Mouse (Mus musculus) olfactory bulb, adult 2 months (tissue): ENCODE measurements around the gene Hao2. TPM values are rescaled to one million over a fixed set of nuclear protein-coding genes. Genes with fewer than 3 reads are reported as not detected.

Experiments
- H3K27ac ChIP-seq: fragments of 200-500 bp; 2 replicates; pipeline ENCODE4 v1.5.1; 2012; ENCODE audit warnings: low read depth, low read length; ENCODE audit not compliant: insufficient read depth
- H3K4me1 ChIP-seq: fragments of 200-500 bp; 2 replicates; pipeline ENCODE4 v1.6.1; 2012; ENCODE audit warnings: low read length; ENCODE audit not compliant: control insufficient read depth, insufficient read depth
- H3K4me3 ChIP-seq: fragments of 200-500 bp; 2 replicates; pipeline ENCODE4 v1.5.1; 2012; ENCODE audit warnings: mild to moderate bottlenecking, low read depth, low read length, moderate library complexity; ENCODE audit not compliant: insufficient read depth
- CTCF ChIP-seq: fragments of 200-500 bp; IDR thresholded peaks from 2 replicates; pipeline ENCODE4 v1.5.1; 2012; ENCODE audit warnings: low read depth, mild to moderate bottlenecking, low read length, moderate library complexity; ENCODE audit not compliant: insufficient read depth
- POLR2A ChIP-seq: fragments of 200-500 bp; IDR thresholded peaks from 2 replicates; pipeline ENCODE4 v1.6.1; 2012; ENCODE audit warnings: mild to moderate bottlenecking, low read depth, low read length, moderate library complexity; ENCODE audit not compliant: insufficient read depth
- WGBS: fragments of 180-500 bp; shearing (Covaris S2); methylation state at CpG from one replicate; pipeline ENCODE4 v1.1.7; 2018; 5-methylcytosine and 5-hydroxymethylcytosine counted together
- polyA plus RNA-seq: library from polyadenylated mRNA; stranded (reverse); fragments of >200 nt; gene quantifications from 2 replicates; pipeline ENCODE4 v1.2.4, GENCODE M21; 2012; ENCODE audit warnings: low replicate concordance; ENCODE audit not compliant: missing spikeins, insufficient read depth, insufficient read length

The Hao2 gene
- polyA plus RNA-seq, 1 experiment = not detected

DNA sequence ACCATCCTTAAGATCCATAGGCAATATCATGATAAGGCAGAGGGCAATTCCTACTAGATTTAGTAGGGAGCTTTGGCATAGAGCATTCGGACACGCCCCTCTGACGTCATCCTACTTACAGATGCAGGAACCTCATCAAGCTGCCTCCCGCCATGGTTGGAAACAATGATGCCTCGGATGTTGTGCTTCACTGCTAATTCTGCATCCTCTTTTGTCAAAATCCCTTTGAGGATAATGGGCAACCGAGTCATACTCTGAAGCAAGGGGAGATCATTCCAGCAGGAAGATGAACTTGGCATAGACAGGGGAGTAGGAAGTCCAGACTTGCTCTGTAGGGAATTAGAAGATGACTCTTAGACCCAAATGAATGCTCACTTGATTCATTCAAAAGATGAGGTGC lies 12.8 kb downstream of the Hao2 start:
- H3K27ac ChIP-seq = no peak overlapping the region
- TF ChIP-seq CTCF (no peak), POLR2A (no peak)
- H3K4me1 ChIP-seq = no peaks in the 10 kb centered on the region
- H3K4me3 ChIP-seq = no peak overlapping the region
- 61% methylated on average over 6 of the region's 6 CpGs for WGBS

DNA sequence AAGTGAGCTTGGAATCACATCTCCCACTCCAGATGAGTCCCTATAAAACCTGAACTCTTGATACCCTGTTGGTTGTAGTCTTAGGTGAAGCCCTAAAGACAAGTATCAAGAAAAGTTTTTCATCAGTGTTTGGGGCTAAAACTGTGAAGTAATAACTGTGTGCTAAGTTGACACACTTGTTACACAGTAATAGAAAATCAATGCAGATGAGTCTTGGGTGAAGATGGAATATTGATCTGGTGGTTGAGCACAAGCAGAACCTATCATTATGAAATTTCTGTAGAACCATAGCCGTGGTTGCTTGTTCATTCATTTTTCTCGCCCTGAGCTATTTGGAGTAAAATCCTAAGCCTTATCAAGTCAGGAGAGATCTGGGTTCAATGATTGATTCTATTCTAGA lies 24.8 kb downstream of the Hao2 start:
- TF ChIP-seq POLR2A (no peak), CTCF (no peak)

DNA sequence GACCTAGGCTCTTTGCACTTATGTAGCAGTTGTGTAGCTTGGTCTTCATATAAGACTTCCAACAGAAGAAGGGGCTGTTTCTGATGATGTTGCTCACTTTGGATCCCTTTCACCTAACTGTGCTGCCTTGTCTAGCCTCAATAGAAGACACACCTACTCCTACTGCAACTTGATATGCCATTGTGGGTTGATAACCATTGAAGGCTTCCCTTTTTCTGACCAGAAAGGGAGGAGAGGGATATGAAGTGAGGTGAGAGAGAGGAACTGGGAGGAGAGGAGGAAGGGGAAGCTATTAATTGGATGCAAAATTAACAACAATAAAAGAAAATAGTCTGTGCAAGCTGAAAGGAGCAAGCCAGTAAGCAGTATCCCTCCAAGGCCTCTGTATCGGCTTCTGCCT lies 30.2 kb downstream of the Hao2 start:
- Histone ChIP-seq H3K27ac (no peak overlapping the region), H3K4me1 (no peaks in the 10 kb centered on the region), H3K4me3 (no peak overlapping the region)
- no peak for TF ChIP-seq CTCF
- no peak for TF ChIP-seq POLR2A
- WGBS = 90% methylated on average over 1 of the region's 1 CpGs

More for the DNA sequence above, 24.8 kb downstream of the Hao2 start:
- 88% methylated on average over 2 of the region's 2 CpGs for WGBS
- H3K4me1 ChIP-seq = no peaks in the 10 kb centered on the region
- no peak overlapping the region for H3K4me3 ChIP-seq
- no peak overlapping the region for H3K27ac ChIP-seq

DNA sequence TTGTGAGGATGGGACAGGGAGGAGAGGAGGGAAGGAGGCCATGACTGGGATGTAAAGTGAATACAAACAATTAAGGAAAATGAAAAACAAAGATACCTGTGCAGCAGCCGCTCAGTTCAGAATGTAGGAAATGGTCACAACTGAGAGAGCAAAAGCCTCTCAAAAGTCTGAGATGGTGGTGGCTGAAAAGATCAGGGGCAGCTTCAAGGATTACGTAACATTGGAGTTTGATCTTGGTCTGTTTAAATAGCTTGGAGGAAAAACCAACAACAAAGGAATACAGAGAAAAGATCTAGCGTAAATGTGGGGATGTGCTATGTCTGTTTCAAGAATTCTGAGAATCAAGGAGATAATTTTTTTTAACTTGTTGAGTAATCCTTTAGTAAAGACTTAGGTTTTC lies 33.5 kb downstream of the Hao2 start, which contains the start of gene Hsd3b1:
Gene Hsd3b1, minus strand, starts transcription at position 219 of the 400 bp plus-strand sequence.
- 91% methylated on average over 3 of the region's 3 CpGs for WGBS
- Histone ChIP-seq H3K4me3 (no peak within 1 kb of the TSS), H3K27ac (no peak within 1 kb of the TSS), H3K4me1 (no peaks in the 10 kb centered on the region)
- TF ChIP-seq POLR2A (no peak), CTCF (no peak)

DNA sequence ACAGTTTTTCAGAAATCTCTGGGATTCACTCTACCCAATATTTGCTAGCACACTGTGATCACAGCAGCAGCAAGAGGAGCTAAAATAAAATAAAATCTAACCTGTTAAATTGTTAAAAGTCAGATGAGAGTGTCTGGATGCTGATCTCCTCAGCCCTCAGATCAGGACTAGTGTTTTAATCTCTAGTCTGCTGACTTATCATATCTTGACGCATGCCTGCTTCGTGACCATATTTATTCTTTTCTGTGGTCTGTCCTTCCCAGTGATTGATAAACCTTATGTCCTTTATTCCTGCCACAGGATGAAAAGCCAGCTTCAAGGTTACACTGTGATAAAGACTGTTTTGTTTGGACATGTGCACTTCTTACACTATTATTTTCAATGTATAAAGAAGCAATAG lies 35.0 kb downstream of the Hao2 start:
- no peak for TF ChIP-seq POLR2A
- TF ChIP-seq CTCF = no peak
- Histone ChIP-seq H3K27ac (no peak overlapping the region), H3K4me1 (no peaks in the 10 kb centered on the region), H3K4me3 (no peak overlapping the region)
- 94% methylated on average over 2 of the region's 2 CpGs for WGBS

DNA sequence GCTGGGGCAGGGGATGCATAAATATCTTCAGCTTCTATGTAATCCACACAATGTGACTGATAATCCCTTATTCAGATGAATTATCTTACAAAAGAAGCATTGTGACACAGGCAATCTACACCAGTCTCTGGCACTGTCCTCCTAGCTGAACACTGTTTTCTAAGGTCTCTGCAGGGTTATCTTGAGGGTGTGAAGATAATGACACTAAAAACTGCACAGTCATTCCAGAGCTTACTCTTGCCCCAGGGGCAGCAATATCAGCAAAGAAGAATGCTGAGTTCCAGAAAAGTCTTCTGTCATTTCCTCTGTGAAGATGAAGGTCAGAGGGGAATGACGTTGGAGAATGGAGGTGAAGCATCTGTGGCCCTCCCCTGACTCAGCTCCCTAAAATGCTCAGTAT lies 36.1 kb downstream of the Hao2 start:
- no peak overlapping the region for H3K27ac ChIP-seq
- WGBS = 77% methylated on average over 1 of the region's 1 CpGs
- H3K4me1 ChIP-seq = no peaks in the 10 kb centered on the region
- TF ChIP-seq POLR2A = no peak
- TF ChIP-seq CTCF = no peak
- no peak overlapping the region for H3K4me3 ChIP-seq

DNA sequence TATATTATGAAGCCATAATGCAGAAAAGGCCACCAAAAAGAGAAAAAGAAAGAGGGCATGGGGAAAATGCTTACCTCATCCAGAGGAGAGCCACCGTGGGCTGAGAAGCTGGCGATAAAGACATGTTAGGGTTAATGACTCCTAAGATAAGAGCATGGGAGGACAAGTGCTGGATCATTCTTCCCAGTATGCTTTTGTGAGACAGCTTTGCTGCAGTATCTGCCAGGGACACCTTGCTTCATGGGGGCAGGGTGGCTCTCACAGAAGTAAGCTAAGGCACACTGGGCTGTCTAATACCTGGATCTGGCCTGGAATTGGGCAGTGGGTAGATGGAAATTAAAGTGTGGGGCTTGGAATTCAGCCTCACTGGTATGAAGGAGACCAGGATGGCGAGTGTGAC lies 37.9 kb downstream of the Hao2 start:
- no peak for TF ChIP-seq POLR2A
- TF ChIP-seq CTCF = no peak
- Histone ChIP-seq H3K27ac (no peak overlapping the region), H3K4me1 (no peaks in the 10 kb centered on the region), H3K4me3 (no peak overlapping the region)
- WGBS = 85% methylated on average over 3 of the region's 3 CpGs

DNA sequence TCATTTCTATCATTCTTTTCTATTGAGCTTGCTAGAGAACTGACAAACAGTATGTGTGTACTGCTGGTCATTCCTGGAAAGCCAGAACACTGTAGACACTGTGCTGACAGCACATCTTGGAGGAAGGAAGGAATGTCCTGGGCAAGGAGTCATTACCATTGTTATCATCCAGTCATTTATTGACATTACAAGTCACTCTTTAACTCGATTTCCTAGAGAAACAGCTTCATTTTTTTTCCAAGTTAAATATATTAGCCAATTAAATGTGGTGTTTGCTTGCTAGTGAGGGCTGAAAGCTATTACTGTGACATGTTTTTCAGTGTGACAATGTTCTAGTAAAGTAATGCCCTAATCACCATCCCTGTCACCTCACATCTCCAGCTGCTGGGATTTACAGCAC lies 39.4 kb downstream of the Hao2 start:
- no peak overlapping the region for H3K4me3 ChIP-seq
- H3K27ac ChIP-seq = no peak overlapping the region
- WGBS = 9% methylated on average over 1 of the region's 1 CpGs
- no peaks in the 10 kb centered on the region for H3K4me1 ChIP-seq
- TF ChIP-seq POLR2A (no peak), CTCF (no peak)

DNA sequence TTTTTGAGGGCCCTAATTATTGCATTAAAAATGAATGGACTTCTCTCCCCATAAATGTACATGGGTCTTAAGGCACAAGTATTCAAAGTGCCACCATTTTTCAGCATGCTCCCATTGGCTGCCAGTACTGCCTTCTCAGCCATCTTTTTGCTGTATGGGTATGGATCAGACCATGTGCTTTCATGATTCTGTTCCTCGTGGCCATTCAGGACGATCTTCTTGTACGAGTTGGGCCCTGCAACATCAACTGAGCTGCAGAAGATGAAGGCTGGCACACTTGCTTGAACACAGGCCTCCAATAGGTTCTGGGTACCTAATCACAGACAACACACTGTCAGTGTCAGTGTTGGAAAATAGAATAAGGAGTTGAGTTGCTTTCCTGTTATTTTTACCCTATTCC lies 40.0 kb downstream of the Hao2 start:
- WGBS = 81% methylated on average over 3 of the region's 3 CpGs
- H3K4me1 ChIP-seq = no peaks in the 10 kb centered on the region
- no peak overlapping the region for H3K27ac ChIP-seq
- no peak for TF ChIP-seq CTCF
- no peak overlapping the region for H3K4me3 ChIP-seq

DNA sequence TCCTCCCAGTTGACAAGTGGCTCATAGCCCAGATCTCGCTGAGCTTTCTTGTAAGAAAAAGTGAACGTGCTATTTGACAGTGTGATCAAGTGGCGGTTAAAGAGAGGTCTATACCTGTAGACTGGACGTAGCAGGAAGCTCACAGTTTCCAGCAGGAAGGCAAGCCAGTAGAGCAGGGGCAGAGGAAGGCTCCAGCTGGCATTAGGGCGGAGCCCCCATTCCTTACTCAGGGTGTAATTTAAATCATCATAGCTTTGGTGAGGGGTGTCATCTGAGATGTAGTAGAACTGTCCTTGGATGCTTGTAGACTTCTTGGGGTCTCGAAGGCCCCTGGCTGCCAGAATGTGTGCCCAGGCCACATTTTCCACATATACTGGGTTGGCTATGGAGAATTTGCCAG lies 40.4 kb downstream of the Hao2 start:
- Histone ChIP-seq H3K27ac (no peak overlapping the region), H3K4me3 (no peak overlapping the region), H3K4me1 (no peaks in the 10 kb centered on the region)
- 90% methylated on average over 6 of the region's 6 CpGs for WGBS
- TF ChIP-seq CTCF (no peak), POLR2A (no peak)
